ENCODE assay signal across 12 mouse cellular contexts in the genomic region with DNA sequence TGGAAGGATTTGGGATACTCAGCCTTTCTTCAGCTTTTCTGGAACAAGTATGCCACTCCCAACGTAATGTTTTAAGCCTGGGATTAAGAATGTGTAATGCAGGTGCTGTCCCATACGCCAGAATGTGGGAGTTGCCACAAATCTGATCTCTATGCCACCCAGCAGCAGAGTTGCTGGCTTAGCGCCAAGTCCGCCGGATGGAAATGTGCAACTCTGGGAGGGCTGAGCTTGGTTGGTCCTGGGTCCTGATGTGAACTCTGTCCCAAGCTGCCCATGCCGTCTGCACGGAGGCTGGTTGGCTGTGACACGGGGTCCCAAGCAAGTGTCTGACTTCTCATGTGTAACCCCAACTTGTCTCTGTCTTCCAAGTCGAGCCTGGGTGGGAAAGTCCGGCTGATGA. TPM values are rescaled to one million over a fixed set of nuclear protein-coding genes. Genes with fewer than 3 reads are reported as not detected.
DNase-seq lines count a peak whose midpoint lies in the region; ATAC-seq and TF ChIP-seq lines count a peak whose summit lies in the region.
"Had no signal": no experiment of that assay in that cellular context is flagged by ENCODE, and none has a peak within 500 bp of the region (broad histone marks: within the 10 kb centered on the region; RNA-seq: fewer than 3 reads in every experiment).

No protein-coding gene starts in this region.

- TF ChIP-seq POLR2A in kidney, adult 2 months (IDR thresholded peaks at IDR 0.05; ENCODE audit: low read depth, low read length) = no peak

- H3K9me3 ChIP-seq in midbrain, postnatal 0 days (ENCODE audit: low read length) = no peaks in the 10 kb centered on the region
- no peaks in the 10 kb centered on the region for H3K9me3 ChIP-seq in midbrain, embryonic 15.5 days
- H3K9me3 ChIP-seq: limb, embryonic 12.5 days had no signal

- peaks cover 2% of the 10 kb centered on the region; the same call in 1 of the 2 replicates for H3K4me1 ChIP-seq in kidney, adult 2 months (ENCODE audit: control insufficient read depth, insufficient read depth, low read length)
- no peaks in the 10 kb centered on the region for H3K4me1 ChIP-seq in midbrain, postnatal 0 days (ENCODE audit: insufficient read depth, low read length)
- no peaks in the 10 kb centered on the region for H3K4me1 ChIP-seq in midbrain, embryonic 15.5 days

- H3K4me3 ChIP-seq in kidney, adult 2 months (ENCODE audit: insufficient read depth, low read depth, low read length) = no peak overlapping the region
- H3K4me3 ChIP-seq in midbrain, postnatal 0 days (ENCODE audit: low read depth, low read length) = no peak overlapping the region
- H3K4me3 ChIP-seq in midbrain, embryonic 15.5 days = no peak overlapping the region
- H3K4me3 ChIP-seq: limb, embryonic 12.5 days had no signal

- no peaks in the 10 kb centered on the region for H3K27me3 ChIP-seq in kidney, adult 2 months (replicated peaks; ENCODE audit: control insufficient read depth, insufficient read depth, low read length)
- no peaks in the 10 kb centered on the region for H3K27me3 ChIP-seq in midbrain, postnatal 0 days (ENCODE audit: insufficient read depth, low read length)
- no peaks in the 10 kb centered on the region for H3K27me3 ChIP-seq in midbrain, embryonic 15.5 days (replicated peaks)
- H3K27me3 ChIP-seq: limb, embryonic 12.5 days had no signal

- peaks cover 5% of the 10 kb centered on the region for H3K36me3 ChIP-seq in kidney, adult 2 months (ENCODE audit: control insufficient read depth, insufficient read depth, low read length)
- peaks cover 37% of the 10 kb centered on the region for H3K36me3 ChIP-seq in midbrain, postnatal 0 days (ENCODE audit: insufficient read depth, low read length)
- H3K36me3 ChIP-seq in midbrain, embryonic 15.5 days (replicated peaks) = 0 out of 2 replicates have a peak, but pooled peaks cover 3% of the 10 kb centered on the region
- H3K36me3 ChIP-seq: limb, embryonic 12.5 days had no signal

- no peak overlapping the region for H3K27ac ChIP-seq in kidney, adult 2 months (ENCODE audit: insufficient read depth, low read depth, low read length)
- no peak overlapping the region for H3K27ac ChIP-seq in midbrain, postnatal 0 days (ENCODE audit: low read depth, low read length)
- no peak overlapping the region for H3K27ac ChIP-seq in midbrain, embryonic 15.5 days
- H3K27ac ChIP-seq: limb, embryonic 12.5 days had no signal

- 39% methylated on average over 10 of the region's 10 CpGs for WGBS in kidney, adult 2 months
- 60% methylated on average over 10 of the region's 10 CpGs for WGBS in midbrain, postnatal 0 days
- WGBS in midbrain, embryonic 15.5 days = 69% methylated on average over 10 of the region's 10 CpGs

- no peak overlapping the region for H3K4me2 ChIP-seq in midbrain, postnatal 0 days (ENCODE audit: low read depth, low read length, poor library complexity, severe bottlenecking)
- no peak overlapping the region for H3K4me2 ChIP-seq in midbrain, embryonic 15.5 days
- H3K4me2 ChIP-seq: limb, embryonic 12.5 days had no signal

- no peak for TF ChIP-seq CTCF in kidney, adult 2 months (conservative IDR thresholded peaks at IDR 0.05; ENCODE audit: insufficient read depth, insufficient read length, low read depth, low read length)
- no peak for TF ChIP-seq CTCF in midbrain, postnatal 0 days (IDR thresholded peaks at IDR 0.05)

- DNase-seq in cerebellum, postnatal 10 days = peak; percentile 69 to 72
- DNase-seq in kidney, adult 2 months = peak; percentile 32
- no peak for DNase-seq in kidney, adult 11 months
- DNase-seq in midbrain, postnatal 0 days (ENCODE audit: low spot score) = peak; percentile 17
- DNase-seq in yolk sac, embryonic 10.5 days (ENCODE audit: low spot score) = peak; percentile 13
- no peak for DNase-seq in layer of hippocampus, adult 9-11 months
- DNase-seq: heart, adult 11 months; heart, postnatal 36 days; lung, postnatal 36 days had no signal

- H3K9ac ChIP-seq in midbrain, postnatal 0 days (replicated peaks; ENCODE audit: low read length, poor library complexity, severe bottlenecking) = no peak overlapping the region
- H3K9ac ChIP-seq in midbrain, embryonic 15.5 days = no peak overlapping the region
- H3K9ac ChIP-seq: limb, embryonic 12.5 days had no signal

- ATAC-seq in cerebellum, adult (ENCODE audit: insufficient number of reproducible peaks, low FRiP score, low TSS enrichment) = no peak
- ATAC-seq in midbrain, postnatal 0 days (ENCODE audit: low FRiP score) = no peak
- ATAC-seq in midbrain, embryonic 15.5 days (replicated peaks) = no peak

RNA-seq across cellular contexts. Expression of a gene that starts 25.0 kb away (rescaled TPM):
- polyA plus RNA-seq in kidney, adult 2 months (2012; rRNA removed) = 0.33 and 0.67 TPM in 2 replicates
- 2.9 TPM in 2 replicates for total RNA-seq in midbrain, postnatal 0 days (2014; rRNA removed)
- polyA plus RNA-seq in midbrain, postnatal 0 days (2015; fragmentation: Nextera tagmentation; extraction: Ambion mirVana) = 6.0 and 6.6 TPM in 2 replicates
- polyA plus RNA-seq in midbrain, embryonic 15.5 days (2015; fragmentation: Nextera tagmentation; extraction: Ambion mirVana) = 5.5 and 6.1 TPM in 2 replicates

RNA-seq across cellular contexts. Expression of a gene that starts 56.0 kb away (rescaled TPM):
- polyA plus RNA-seq in kidney, adult 2 months (2012; rRNA removed) = 206 and 212 TPM in 2 replicates
- 36.7 and 45.9 TPM in 2 replicates for total RNA-seq in midbrain, postnatal 0 days (2014; rRNA removed)
- 27.8 and 28.2 TPM in 2 replicates for polyA plus RNA-seq in midbrain, postnatal 0 days (2015; fragmentation: Nextera tagmentation; extraction: Ambion mirVana)
- polyA plus RNA-seq in midbrain, embryonic 15.5 days (2015; fragmentation: Nextera tagmentation; extraction: Ambion mirVana) = 17.2 and 18.8 TPM in 2 replicates

Comparison
In these comparisons a context has a peak if more than half of its experiments do, and no peak if none do; other contexts are left out.
1. DNase-seq: peak in cerebellum, postnatal 10 days (2 of 2), kidney, adult 2 months (single experiment), midbrain, postnatal 0 days (single experiment) and yolk sac, embryonic 10.5 days (single experiment); none in kidney, adult 11 months (single experiment) and layer of hippocampus, adult 9-11 months (single experiment).